Mouse (Mus musculus): ENCODE measurements around the gene Tas2r118.

The Tas2r118 gene

DNA sequence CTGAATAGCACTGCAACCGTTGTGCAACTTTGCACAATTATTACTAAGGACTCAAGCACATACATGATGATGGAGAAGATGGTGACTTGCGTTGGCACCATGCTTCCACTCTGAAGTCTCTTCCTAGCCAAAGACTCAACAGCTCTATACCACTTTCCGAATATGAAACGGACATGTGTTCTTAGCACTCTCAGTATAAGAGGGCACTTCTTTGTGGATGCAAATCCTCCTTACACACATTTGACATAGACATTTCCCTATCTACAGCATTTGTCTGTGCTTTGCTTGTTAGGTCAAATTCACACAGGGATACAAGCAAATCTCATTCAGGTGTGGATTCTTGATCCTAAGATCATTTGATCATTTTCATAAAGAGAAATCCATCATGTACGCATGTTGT, at the start of gene Tas2r118:
Gene Tas2r118, minus strand, starts transcription at position 101 of the 400 bp plus-strand sequence.
- DNase-seq (ENCODE audit: low spot score in 2 of 2) = no peak

DNA sequence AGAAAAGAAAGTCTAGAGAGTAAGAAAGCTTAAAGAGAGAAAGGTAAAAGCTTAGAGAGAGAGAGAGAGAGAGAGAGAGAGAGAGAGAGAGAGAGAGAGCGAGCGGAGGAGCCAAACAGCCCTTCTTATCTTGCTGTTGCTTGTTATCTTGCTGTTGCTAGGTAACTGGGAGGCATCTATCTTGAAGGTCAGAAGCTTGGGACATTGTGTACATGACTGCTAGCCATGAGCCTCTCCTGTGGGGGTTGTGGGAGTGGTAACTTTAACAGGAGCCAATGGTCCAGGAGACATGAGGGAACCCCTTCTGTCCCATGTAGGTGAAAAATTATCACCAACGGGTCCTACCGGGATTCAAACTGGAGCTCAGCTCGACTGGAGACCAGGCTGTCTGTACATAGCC, 48.5 kb upstream of the Tas2r118 start:
- DNase-seq (ENCODE audit: low spot score in 2 of 2) = no peak

GRCm38 (mm10) chr6:23993276-23993675, 23.4 kb upstream of the Tas2r118 start:
- DNase-seq (ENCODE audit: low spot score in 2 of 2) = peak in 1 of 2 experiments; percentile 21

DNA sequence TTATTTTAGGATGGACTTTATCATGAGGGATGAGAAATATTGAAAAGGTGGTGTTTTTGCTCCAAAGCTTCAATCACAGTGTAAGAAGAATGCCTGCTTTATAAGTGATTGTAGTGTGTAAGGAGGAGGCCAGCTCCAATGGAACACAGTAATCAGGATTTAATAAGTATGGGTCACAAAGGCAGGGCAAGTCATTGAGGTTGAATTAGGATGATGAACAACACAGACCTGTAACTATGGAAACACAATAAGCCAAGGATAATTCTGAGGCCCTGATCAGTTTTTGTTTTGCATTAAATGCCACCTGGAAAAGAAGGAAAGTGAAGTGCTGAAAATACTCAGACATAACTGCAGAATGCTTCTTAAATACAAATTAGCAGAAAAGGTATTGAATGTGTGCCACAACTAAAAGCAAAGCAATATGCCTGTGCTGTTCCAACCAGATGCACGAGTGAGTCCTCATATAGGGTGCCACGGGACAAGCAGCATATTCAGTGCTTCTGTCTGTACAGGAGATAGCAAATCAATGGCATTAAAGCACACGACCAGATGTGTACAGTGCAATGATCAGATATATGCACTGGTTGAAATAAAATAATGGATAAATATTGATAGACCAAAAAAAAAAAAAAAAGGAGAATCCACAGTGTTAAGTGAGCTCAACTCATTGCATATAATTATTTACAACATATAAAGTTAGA, 21.0 kb upstream of the Tas2r118 start:
- no peak for DNase-seq (ENCODE audit: low spot score in 2 of 2)

- DNase-seq (ENCODE audit: low spot score in 2 of 2) = no peak
These were observed 16.4 kb upstream of the Tas2r118 start for GRCm38 (mm10) chr6:23986293-23986692.

DNA sequence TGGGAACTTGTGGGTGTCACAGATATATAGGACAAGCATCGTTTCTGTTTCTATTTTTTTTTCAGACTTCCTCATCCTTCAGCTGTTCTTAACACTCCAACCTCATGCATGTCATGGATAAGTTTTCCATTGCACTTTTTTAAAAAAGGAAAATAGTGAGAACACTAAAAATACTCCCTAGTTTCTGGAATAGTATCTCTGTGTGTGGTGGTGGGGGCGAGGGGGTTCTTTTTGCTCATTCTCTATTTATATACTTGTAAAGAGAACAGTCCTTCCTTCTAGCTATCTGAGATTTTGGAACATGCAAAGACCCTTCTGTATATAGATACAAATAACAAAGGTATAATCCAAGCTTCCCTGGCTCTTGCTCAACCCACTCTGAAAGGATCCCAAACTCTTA, 2.9 kb downstream of the Tas2r118 start:
- DNase-seq (ENCODE audit: low spot score in 2 of 2) = peak in 1 of 2 experiments; percentile 63

- no peak for DNase-seq (ENCODE audit: low spot score in 2 of 2)
These were observed 3.9 kb downstream of the Tas2r118 start for GRCm38 (mm10) chr6:23965925-23966324.

DNA sequence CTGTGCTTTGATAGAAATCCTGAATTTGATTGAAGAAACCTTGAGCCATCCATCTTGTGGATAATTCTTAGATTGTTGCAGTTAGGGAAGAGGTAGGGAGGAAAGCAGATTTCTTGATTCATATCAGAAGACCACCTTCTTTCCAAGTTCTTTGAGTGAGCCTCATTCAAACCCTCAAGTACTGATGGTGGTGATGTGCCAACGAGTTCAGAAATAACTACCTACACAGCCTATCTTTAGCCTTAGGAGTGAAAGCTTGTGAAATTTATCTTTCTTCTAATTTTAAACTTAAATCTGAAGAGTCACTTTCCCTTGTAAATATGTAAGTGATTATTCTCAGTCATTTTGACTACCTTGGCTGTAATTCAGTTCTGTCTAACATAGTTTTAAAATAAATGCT, 6.1 kb downstream of the Tas2r118 start:
- DNase-seq (ENCODE audit: low spot score in 2 of 2) = peak in 1 of 2 experiments; percentile 20

DNA sequence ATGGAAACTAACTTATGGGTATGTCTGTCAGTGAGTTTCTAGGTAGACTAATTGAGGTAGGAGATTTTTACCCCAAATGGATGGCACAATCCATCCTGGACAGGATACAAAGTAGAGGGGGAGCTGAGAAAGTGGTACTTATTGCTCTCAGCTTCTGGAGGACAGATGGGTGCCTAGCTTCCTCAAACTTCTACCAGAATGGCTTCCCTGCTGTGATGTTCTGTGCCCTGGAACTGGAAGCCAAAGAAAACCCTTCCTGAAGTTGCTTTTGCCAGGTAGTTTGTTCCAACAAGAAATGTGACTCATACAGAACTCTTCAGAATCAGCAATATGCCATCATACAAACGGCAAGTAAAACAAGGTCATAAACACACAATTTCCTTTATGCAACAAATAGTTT, 29.1 kb downstream of the Tas2r118 start:
- DNase-seq (ENCODE audit: low spot score in 2 of 2) = no peak

GRCm38 (mm10) chr6:23938575-23939488, 31.0 kb downstream of the Tas2r118 start:
- no peak for DNase-seq (ENCODE audit: low spot score in 2 of 2)

- DNase-seq (ENCODE audit: low spot score in 2 of 2) = no peak
These were observed 33.4 kb downstream of the Tas2r118 start for GRCm38 (mm10) chr6:23936414-23936813.

DNA sequence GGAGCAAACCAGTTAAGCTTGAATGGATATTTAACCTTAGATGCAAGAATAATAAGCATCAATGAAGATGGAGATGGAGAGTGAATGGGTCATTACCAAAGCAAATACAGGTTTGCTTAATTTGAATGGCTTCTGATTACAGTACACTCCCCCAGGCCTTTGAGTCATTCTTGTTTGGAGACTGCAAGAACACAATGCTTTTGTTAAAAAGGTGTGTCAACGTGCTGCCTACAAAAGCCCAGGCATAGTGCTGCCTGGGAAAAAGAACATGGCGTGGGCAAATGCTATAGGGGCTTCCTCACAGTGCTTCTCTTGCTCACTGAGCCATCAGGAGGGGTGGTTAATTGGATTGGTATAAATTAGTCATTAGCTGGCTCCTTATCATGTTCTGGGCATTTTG, 46.1 kb downstream of the Tas2r118 start:
- DNase-seq (ENCODE audit: low spot score in 2 of 2) = no peak
